ENCODE assay signal across 8 mouse cellular contexts in the genomic region with DNA sequence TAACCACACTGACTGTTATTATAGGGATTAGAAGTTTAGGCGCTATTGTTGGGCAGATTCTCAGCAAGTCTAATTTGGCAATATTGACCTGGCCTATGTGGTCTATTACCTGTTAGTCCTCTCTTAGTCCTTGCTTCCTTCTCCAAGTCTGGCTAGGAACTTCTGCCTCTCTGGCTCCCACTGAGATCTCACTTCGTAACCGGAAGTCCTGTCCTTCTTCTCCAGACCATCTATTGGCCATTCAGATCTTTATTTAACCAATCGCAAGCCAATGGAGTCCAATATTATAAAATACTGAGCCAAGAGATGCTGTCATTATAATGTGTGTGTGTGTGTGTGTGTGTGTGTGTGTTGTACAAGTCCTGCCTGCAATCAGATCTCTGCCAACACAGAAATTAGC. TPM values are rescaled to one million over a fixed set of nuclear protein-coding genes. Genes with fewer than 3 reads are reported as not detected.
A peak's percentile ranks its signal among the peaks of the same experiment; 100 is the strongest.
DNase-seq lines count a peak whose midpoint lies in the region; ATAC-seq and TF ChIP-seq lines count a peak whose summit lies in the region.

No protein-coding gene starts in this region.

- 57% methylated on average over 4 of the region's 4 CpGs for WGBS in heart, embryonic 13.5 days
- WGBS in lung, postnatal 0 days = 65% methylated on average over 4 of the region's 4 CpGs

- no peak for TF ChIP-seq EP300 in lung, postnatal 0 days (IDR thresholded peaks at IDR 0.05)

- H3K9ac ChIP-seq in heart, embryonic 13.5 days = peak overlapping the region; percentile 79; the same call in 1 of the 2 replicates
- no peak overlapping the region for H3K9ac ChIP-seq in lung, postnatal 0 days (replicated peaks; ENCODE audit: low read depth)

- no peak overlapping the region for H3K27ac ChIP-seq in heart, embryonic 13.5 days (replicated peaks)
- H3K27ac ChIP-seq in lung, postnatal 0 days (ENCODE audit: low read length) = no peak overlapping the region

- ATAC-seq in cerebellum, adult (ENCODE audit: insufficient number of reproducible peaks, low FRiP score, low TSS enrichment) = no peak
- no peak for ATAC-seq in heart, embryonic 13.5 days (ENCODE audit: extremely low read depth, insufficient number of reproducible peaks, low FRiP score, low TSS enrichment)
- ATAC-seq in lung, postnatal 0 days = peak; percentile 35; the same call in 1 of the 2 replicates
- no peak for ATAC-seq in erythroid progenitor cell, adult 5-6 weeks (replicated peaks; ENCODE audit: low FRiP score, poor library complexity, severe bottlenecking)

- peak overlapping the region; percentile 89 for H3K4me2 ChIP-seq in heart, embryonic 13.5 days
- peak overlapping the region; percentile 64 for H3K4me2 ChIP-seq in lung, postnatal 0 days (replicated peaks; ENCODE audit: low read depth, low read length)

- peak; percentile 64 for DNase-seq in cerebellum, adult 11-12 months
- DNase-seq in brain, embryonic 14.5 days (ENCODE audit: low read depth) = peak; percentile 57
- DNase-seq in lung, postnatal 0 days (ENCODE audit: low spot score) = peak; percentile 69
- DNase-seq in ovary, postnatal 14 days (ENCODE audit: low spot score) = no peak
- no peak for DNase-seq in ovary, postnatal 36 days (ENCODE audit: low spot score)

- peak overlapping the region; percentile 54 for H3K4me3 ChIP-seq in heart, embryonic 13.5 days
- peak overlapping the region; percentile 33 for H3K4me3 ChIP-seq in lung, postnatal 0 days (ENCODE audit: low read depth, low read length)

- no peaks in the 10 kb centered on the region for H3K9me3 ChIP-seq in heart, embryonic 13.5 days
- no peaks in the 10 kb centered on the region for H3K9me3 ChIP-seq in lung, postnatal 0 days (ENCODE audit: low read length)

- H3K36me3 ChIP-seq in heart, embryonic 13.5 days = no peaks in the 10 kb centered on the region
- H3K36me3 ChIP-seq in lung, postnatal 0 days (ENCODE audit: insufficient read depth, low read length) = no peaks in the 10 kb centered on the region

- no peak for TF ChIP-seq CTCF in brain, embryonic 14.5 days (IDR thresholded peaks at IDR 0.05; ENCODE audit: borderline replicate concordance, extremely low read depth, insufficient read depth, insufficient read length)
- no peak for TF ChIP-seq CTCF in lung, postnatal 0 days (IDR thresholded peaks at IDR 0.05)

- TF ChIP-seq POLR2A in brain, embryonic 14.5 days (IDR thresholded peaks at IDR 0.05; ENCODE audit: borderline replicate concordance, extremely low read depth, insufficient read depth, insufficient read length, poor library complexity, severe bottlenecking) = no peak

- H3K4me1 ChIP-seq in heart, embryonic 13.5 days = peaks cover 9% of the 10 kb centered on the region
- peaks cover 5% of the 10 kb centered on the region; the same call in 1 of the 2 replicates for H3K4me1 ChIP-seq in lung, postnatal 0 days (ENCODE audit: insufficient read depth, low read depth, low read length)

- H3K27me3 ChIP-seq in heart, embryonic 13.5 days (replicated peaks) = peaks cover 40% of the 10 kb centered on the region
- H3K27me3 ChIP-seq in lung, postnatal 0 days (replicated peaks; ENCODE audit: insufficient read depth, low read length) = no peaks in the 10 kb centered on the region

RNA-seq across cellular contexts. Expression of a gene that starts 11.7 kb away (rescaled TPM):
- polyA plus RNA-seq in brain, embryonic 14.5 days (2012; rRNA removed) = 7.6 and 7.8 TPM in 2 replicates
- polyA plus RNA-seq in heart, embryonic 13.5 days (2015; fragmentation: Nextera tagmentation; extraction: Ambion mirVana) = 4.7 and 5.3 TPM in 2 replicates
- polyA plus RNA-seq in lung, postnatal 0 days (2015; fragmentation: Nextera tagmentation; extraction: Ambion mirVana) = 7.3 and 7.9 TPM in 2 replicates
- 0.42 TPM in 1 of 2 replicates, not detected in the other for total RNA-seq in erythroid progenitor cell, adult 5-6 weeks (2015; ENCODE audit: low replicate concordance)
- 2.4 TPM in 1 of 2 replicates, not detected in the other for total RNA-seq in erythroid progenitor cell, adult 5-6 weeks (2017; ENCODE audit: low replicate concordance)

RNA-seq across cellular contexts. Expression of a gene that starts 18.8 kb away (rescaled TPM):
- 44.6 and 50.5 TPM in 2 replicates for polyA plus RNA-seq in brain, embryonic 14.5 days (2012; rRNA removed)
- 16.5 and 16.6 TPM in 2 replicates for polyA plus RNA-seq in heart, embryonic 13.5 days (2015; fragmentation: Nextera tagmentation; extraction: Ambion mirVana)
- polyA plus RNA-seq in lung, postnatal 0 days (2015; fragmentation: Nextera tagmentation; extraction: Ambion mirVana) = 12.5 and 12.8 TPM in 2 replicates
- 0.72 TPM in 1 of 2 replicates, not detected in the other for total RNA-seq in erythroid progenitor cell, adult 5-6 weeks (2015; ENCODE audit: low replicate concordance)
- total RNA-seq in erythroid progenitor cell, adult 5-6 weeks (2017; ENCODE audit: low replicate concordance) = 0.39 and 1.3 TPM in 2 replicates

RNA-seq across cellular contexts. Expression of a gene that starts 22.8 kb away (rescaled TPM):
- 4.5 and 4.9 TPM in 2 replicates for polyA plus RNA-seq in brain, embryonic 14.5 days (2012; rRNA removed)
- polyA plus RNA-seq in heart, embryonic 13.5 days (2015; fragmentation: Nextera tagmentation; extraction: Ambion mirVana) = 3.6 TPM in 2 replicates
- polyA plus RNA-seq in lung, postnatal 0 days (2015; fragmentation: Nextera tagmentation; extraction: Ambion mirVana) = 4.7 and 5.4 TPM in 2 replicates
- total RNA-seq in erythroid progenitor cell, adult 5-6 weeks (2015; ENCODE audit: low replicate concordance) = 1.1 TPM in 1 of 2 replicates, not detected in the other
- 0.26 TPM in 1 of 2 replicates, not detected in the other for total RNA-seq in erythroid progenitor cell, adult 5-6 weeks (2017; ENCODE audit: low replicate concordance)

RNA-seq across cellular contexts. Expression of a gene that starts 29.3 kb away (rescaled TPM):
- 8.9 and 11.0 TPM in 2 replicates for polyA plus RNA-seq in brain, embryonic 14.5 days (2012; rRNA removed)
- 4.3 and 4.9 TPM in 2 replicates for polyA plus RNA-seq in heart, embryonic 13.5 days (2015; fragmentation: Nextera tagmentation; extraction: Ambion mirVana)
- 3.7 and 4.6 TPM in 2 replicates for polyA plus RNA-seq in lung, postnatal 0 days (2015; fragmentation: Nextera tagmentation; extraction: Ambion mirVana)
- not detected in 2 replicates for total RNA-seq in erythroid progenitor cell, adult 5-6 weeks (2015; ENCODE audit: low replicate concordance)
- total RNA-seq in erythroid progenitor cell, adult 5-6 weeks (2017; ENCODE audit: low replicate concordance) = not detected in 2 replicates

RNA-seq across cellular contexts. Expression of a gene that starts 42.5 kb away (rescaled TPM):
- 4.4 and 5.5 TPM in 2 replicates for polyA plus RNA-seq in brain, embryonic 14.5 days (2012; rRNA removed)
- polyA plus RNA-seq in heart, embryonic 13.5 days (2015; fragmentation: Nextera tagmentation; extraction: Ambion mirVana) = 4.6 and 5.0 TPM in 2 replicates
- polyA plus RNA-seq in lung, postnatal 0 days (2015; fragmentation: Nextera tagmentation; extraction: Ambion mirVana) = 6.0 and 6.7 TPM in 2 replicates
- 1.4 TPM in 1 of 2 replicates, not detected in the other for total RNA-seq in erythroid progenitor cell, adult 5-6 weeks (2015; ENCODE audit: low replicate concordance)
- total RNA-seq in erythroid progenitor cell, adult 5-6 weeks (2017; ENCODE audit: low replicate concordance) = 1.4 TPM in 1 of 2 replicates, not detected in the other

Comparison
In these comparisons a context has a peak if more than half of its experiments do, and no peak if none do; other contexts are left out.
1. DNase-seq: peak in cerebellum, adult 11-12 months (single experiment), brain, embryonic 14.5 days (single experiment) and lung, postnatal 0 days (single experiment); none in ovary, postnatal 14 days (single experiment) and ovary, postnatal 36 days (single experiment).